Mouse (Mus musculus) adrenal gland (tissue): Measurements from ENCODE around the gene Polr2e.
"Not testable (repeated sequence)": the region's sequence is repeated elsewhere in the genome, so short reads cannot be mapped to it uniquely, and the experiment has no call there.

Source experiments
- intact Hi-C: fragments of 180-260 bp; cut with DNase I; formaldehyde crosslinking; loops from one replicate; pipeline ENCODE4 v1.15.1; 2025

Polr2e gene

GRCm38 (mm10) chr10:80057683-80058326 lies 18.2 kb upstream of the Polr2e start:
- intact Hi-C loops, result no loop called here

DNA sequence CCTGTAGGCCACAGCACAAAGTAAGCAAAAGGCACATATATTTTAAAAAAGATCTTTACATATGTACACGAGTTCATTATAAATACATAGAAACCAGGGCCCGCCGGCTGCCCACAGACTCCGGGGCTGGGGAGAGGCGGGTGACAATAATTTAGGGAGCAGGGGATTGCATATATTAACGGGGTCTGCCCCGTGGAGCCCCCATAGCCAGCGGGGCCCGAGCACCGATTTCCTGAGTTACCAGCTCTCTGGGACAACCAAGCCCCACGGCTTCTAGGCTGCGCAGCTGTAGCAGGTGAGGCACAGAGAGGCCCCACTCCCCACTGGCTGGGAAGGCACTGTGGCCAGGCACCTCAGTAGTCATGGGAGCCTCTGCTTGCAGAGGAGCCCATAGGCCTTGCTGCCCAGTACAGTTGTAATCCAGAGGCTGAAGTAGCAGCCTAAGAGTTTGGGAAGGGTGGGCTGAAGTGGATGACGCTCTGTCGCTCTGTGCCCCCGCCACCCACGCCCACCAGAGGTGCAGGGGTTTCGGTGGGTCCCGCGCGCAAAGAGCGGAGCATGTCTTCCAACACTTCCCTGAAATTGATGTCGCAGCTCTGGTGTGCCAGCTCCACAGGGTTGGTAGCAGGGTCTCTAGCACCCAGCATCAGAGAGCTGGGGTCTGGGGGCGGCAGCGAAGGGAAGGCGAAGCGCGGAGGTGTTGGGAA lies 17.5 kb upstream of the Polr2e start:
- intact Hi-C loops, result no loop called here

DNA sequence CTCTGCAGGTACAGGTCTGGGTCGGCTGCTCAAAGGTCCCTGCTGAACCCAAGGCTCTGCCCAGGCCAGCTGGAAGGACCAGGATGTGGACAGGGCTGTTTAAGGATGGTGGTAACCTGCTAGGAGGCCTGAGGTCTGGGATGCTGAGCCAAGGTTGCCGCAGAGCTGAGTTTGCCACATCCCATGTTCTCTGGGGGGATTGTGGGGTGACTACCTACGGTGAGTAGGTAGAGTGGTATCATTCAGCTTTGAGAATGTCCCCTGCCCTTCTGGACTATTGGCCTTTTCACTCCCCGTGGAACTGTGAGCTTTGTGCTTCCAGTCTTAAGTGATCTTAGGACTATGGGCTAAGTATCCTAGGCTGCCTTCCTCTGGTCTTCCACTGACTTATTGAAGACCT lies 16.9 kb upstream of the Polr2e start:
- intact Hi-C loops, result no loop called here

DNA sequence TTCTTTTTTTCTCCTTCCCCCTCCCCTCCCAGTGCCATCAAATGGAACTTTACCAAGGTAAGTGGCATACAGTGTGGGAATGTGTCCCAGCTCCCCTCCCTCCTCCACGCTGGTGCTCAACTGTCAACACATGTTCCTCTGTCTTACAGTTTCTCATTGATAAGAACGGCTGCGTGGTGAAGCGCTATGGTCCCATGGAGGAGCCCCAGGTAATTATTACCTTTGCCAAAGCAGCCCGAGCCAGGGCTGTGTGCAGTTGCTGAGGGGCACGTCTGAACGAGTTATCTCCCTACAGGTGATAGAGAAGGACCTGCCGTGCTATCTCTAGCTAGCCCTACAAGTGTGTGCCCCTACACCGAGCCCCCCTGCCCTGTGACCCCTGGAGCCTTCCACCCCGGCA lies 16.3 kb upstream of the Polr2e start:
- intact Hi-C loops, result no loop called here

- intact Hi-C loops, result no loop called here
Observed at GRCm38 (mm10) chr10:80055364-80055763, 15.8 kb upstream of the Polr2e start.

DNA sequence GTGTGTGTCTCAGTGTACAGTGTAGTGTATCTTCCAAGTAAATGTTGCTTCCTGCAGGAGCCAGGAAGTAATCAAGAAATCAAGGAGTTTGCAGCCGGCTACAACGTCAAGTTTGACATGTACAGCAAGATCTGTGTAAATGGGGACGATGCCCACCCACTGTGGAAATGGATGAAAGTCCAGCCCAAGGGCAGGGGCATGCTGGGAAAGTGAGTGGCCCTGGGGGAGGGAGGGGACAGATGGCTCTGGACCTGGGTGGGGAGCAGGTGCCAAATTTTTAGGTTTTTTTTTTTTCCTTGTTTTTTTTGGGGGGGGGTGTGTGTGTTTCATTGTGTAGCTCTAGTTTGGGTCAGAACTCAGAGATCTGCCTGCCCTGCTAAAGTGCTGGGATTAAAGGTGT lies 15.3 kb upstream of the Polr2e start:
- intact Hi-C loops, result not testable (repeated sequence)

DNA sequence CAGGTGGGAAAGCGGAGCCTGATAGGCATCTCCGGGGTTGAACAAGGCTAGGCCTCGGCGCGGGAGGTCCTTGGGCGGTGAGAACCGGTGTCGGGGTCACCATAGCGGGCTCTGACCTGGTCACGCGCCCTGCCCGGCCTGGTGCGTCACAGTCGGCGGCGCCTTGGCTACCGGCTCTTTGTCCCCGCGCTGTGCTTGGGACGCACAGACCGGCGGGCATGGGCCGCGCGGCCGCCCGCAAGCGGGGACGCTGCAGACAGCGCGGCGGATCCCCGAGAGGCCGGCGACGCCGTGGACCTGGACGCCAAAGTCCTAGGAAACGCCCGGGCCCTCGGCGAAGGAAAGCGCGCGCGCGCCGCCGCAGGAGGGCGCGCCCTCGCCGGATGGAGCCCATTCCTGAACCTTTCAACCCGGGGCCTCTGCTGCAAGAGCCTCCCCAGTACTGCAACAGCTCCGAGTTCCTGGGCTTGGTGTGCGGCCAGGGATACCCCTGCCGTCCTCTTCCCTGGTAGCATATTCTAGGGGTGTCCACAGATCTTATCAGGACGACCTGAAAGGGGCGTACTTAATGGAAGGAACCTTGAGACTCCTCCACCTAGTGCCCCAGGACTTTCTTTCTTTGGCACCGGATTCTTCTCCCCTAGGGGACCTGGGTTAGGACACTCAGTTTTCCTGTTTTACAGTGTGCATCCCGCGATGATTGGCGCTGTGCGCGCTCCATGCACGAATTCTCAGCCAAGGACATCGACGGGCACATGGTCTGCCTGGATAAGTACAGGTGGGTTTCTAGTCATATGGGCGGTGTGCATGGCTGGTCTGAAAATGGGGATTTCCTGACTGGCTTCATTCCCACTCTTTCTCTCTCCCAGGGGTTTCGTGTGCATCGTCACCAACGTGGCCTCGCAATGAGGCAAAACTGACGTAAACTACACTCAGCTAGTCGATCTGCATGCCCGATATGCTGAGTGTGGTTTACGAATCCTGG lies 14.5 kb upstream of the Polr2e start:
- intact Hi-C loops, result loop anchor here (1.0 kb wide), 1 partner anchor 61 kb away; the partner anchor contains the start of gene Stk11

DNA sequence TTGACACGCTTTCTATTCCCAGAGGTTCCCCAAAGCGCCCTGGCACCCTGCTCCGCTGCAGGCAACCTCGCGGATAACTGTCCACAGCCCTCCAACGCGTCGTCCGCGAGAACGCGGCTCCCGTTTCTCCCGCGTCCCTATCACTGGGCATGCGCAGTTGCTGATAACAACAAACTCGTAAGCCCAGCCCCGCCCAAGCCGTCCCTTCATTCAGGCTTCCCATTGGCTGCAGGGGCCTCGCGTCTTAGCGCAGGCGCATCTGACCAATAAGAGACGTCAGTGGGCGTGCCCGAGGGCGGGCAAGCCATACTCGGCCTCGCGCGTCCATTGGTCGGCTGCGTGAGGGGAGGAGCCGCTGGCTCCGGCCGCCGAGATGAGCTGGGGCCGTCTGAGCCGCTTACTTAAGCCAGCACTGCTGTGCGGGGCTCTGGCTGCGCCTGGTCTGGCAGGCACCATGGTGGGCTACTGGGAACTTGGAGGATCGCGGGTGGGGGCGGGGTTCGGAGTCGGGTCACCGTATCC lies 13.7 kb upstream of the Polr2e start:
- intact Hi-C loops, result loop anchor here (1.0 kb wide), 1 partner anchor 62 kb away; the partner anchor contains the start of gene Stk11

DNA sequence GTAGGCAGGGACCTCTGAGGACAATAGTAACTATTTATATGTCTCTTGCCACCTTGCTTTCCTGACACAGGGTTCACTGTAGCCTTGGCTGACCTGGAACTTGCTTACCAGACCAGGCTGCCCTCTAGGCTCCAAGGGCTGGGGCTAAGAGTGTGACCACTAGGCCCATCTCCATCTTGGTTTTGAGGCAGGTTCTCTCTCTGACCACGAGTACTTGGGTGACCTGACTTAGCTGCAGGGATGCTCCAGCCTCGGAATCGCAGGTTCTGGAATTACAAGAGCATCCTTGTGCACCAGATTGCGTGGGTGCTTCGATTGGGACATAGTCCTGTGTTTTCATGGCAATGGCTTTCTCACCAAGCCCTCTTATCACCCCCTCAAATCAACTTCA lies 12.8 kb upstream of the Polr2e start:
- intact Hi-C loops, result no loop called here

DNA sequence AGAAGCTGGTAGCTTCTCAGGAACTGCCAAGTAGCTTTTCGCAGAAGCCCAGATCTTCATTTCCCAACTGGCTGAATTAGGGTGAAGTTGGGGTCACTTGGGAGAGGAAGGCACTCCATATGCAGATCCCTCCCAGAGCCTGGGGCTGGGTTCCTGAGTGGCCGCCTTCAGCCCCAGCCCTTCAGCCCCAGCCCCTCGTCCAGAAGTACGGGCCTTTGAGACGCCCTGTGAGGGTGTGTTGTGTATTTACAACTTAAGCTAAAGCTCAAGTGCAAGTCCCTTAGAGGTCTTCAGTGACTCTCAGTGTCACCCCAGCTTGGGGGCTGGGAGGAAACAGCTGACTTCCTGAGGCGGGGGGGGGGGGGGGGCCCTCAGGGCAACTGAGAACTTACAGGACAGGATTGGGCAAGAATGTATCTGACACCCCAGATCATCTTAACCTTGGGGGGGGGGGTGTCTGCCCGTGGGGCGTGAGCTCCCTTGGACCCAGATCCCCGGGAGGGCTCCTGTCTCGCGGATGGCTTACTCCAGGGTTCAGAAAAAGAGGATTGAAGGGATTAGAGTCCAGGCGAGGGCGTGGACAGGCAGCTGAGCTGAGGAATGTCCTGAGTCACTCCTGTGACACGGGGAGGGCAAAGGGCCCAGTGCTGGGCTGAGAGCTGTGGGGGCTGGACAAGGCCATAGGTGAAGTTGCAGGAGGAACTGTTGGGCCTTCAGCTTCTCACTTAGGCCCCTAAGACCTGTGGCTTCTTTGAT lies 12.2 kb upstream of the Polr2e start:
- intact Hi-C loops, result no loop called here

- intact Hi-C loops, result no loop called here
Observed at GRCm38 (mm10) chr10:80050885-80051617, 11.5 kb upstream of the Polr2e start.

DNA sequence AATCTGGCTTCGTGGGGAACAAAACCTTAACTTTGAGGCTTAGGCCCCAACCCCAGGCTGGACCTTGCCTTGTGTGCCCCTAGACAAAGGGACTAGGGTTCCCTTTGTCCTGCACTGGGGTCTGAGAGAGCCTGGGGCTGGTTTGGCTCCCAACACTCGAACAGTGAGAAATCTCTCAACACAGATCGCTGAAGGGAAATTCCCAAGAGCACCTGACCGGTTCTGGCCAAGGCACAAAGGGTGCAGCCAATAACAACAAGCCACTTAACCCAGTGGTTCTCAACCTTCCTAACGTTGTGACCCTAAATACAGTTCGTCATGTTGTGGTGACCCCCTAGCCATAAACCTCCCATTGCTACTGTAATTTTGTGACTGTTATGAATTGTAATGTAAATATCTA lies 10.6 kb upstream of the Polr2e start:
- intact Hi-C loops, result no loop called here

DNA sequence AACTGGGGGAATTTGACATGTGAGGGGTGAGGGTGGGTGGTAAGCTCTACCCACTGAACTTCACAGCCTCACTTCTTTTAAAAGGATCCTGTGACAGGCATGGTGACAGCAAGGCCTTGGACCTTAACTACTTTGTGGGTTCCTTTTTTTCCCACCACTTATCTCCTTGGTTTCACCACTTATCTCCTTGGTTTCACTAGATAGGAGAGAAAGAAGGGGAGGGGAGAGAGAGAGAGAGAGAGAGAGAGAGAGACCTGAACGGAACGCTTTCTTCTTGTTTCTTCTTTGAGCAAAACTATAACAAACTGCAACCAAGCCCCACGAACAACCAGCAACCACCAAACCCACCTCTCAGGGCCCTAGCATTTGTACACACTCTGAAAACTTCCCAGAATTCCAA lies 9.2 kb upstream of the Polr2e start:
- intact Hi-C loops, result no loop called here

GRCm38 (mm10) chr10:80048396-80048795 lies 8.8 kb upstream of the Polr2e start:
- intact Hi-C loops, result no loop called here

GRCm38 (mm10) chr10:80047041-80047565 lies 7.5 kb upstream of the Polr2e start, which contains the start of gene Gpx4:
Gene Gpx4 (plus strand): TSS chr10:80047166.
- intact Hi-C loops, result no loop called here

DNA sequence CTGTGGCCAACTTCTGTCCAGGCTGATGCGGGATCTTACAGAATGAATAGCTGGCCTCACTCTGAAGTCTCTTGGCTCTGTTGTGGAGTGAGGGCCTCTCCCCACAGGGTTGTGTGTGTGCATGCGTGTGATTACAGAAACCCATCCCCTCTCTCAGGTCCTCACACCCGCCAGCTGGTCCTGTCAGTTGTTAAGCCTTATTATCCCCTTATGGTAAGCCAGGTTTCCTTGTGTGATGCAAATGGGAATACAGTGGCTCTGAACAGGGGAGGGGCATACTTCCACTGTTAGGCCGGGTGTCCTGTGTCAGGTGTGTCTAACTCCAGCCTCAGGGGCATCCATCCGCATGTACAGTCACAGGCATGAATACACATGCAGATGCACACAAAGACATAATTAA lies 6.2 kb upstream of the Polr2e start:
- intact Hi-C loops, result no loop called here

DNA sequence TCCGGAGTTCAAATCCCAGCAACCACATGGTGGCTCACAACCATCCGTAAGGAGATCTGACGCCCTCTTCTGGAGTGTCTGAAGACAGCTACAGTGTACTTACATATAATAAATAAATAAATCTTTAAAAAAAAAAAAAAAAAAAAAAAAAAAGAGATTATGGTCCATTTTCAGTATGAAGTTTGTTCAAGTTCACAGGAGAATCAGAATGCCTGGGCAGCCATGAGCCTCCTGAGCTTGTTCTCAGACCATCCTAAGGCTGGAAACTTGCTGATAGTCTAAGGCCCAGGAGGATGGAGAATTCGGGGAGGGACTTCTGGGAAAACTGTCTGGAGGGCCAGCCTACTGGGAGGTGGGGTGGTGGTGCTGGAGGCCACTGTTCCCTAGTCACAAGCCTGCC lies 5.8 kb upstream of the Polr2e start:
- intact Hi-C loops, result not testable (repeated sequence)

GRCm38 (mm10) chr10:80044087-80044486 lies 4.5 kb upstream of the Polr2e start:
- intact Hi-C loops, result no loop called here

DNA sequence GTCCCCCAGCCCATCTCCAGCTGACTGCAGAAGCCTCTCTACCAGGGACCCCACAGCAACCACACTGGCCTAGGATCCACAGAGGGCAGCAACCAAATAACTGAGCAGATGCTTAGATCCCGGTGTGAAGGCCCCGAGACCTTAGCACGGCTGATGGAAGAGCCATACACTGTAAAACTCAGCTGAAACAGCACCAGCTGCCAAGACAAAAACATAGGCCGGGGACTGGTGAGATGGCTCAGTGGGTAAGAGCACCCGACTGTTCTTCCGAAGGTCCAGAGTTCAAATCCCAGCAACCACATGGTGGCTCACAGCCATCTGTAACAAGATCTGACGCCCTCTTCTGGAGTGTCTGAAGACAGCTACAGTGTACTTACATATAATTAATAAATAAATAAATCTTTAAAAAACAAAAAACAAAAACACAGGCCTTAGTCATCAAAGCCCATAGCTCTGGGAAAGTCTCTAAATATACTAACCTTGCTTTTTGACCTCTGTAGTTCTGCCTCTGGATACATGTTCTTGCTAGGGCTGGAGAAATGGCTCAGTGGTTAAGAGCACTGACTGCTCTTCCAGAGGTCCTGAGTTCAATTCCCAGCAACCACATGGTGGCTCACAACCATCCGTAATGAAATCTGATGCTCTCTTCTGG lies 1.9 kb upstream of the Polr2e start:
- intact Hi-C loops, result not testable (repeated sequence)
